Mouse (Mus musculus) MEL (cell line): Measurements from ENCODE around the gene Cerk. TPM values are rescaled to one million over a fixed set of nuclear protein-coding genes. Genes with fewer than 3 reads are reported as not detected.

Experiments used
- DNase-seq: peaks from one replicate; pipeline ENCODE4 v3.0.0; 2011; ENCODE audit warnings: low read depth, low spot score
- H3K27ac ChIP-seq: 2 replicates; pipeline ENCODE4 v1.5.1; 2012; ENCODE audit warnings: low read depth, mild to moderate bottlenecking, control low read depth, low read length, moderate library complexity; ENCODE audit not compliant: control insufficient read depth
- H3K27me3 ChIP-seq, 2 experiments: fragments of 150-350 bp in 1 of 2; sonication (generic) in 1 of 2; 2 replicates each; pipeline ENCODE4 v1.6.1; 2012; ENCODE audit warnings: low read length in 2 of 2, mild to moderate bottlenecking in 2 of 2, improper control_type of control experiment in 1 of 2, moderate library complexity in 1 of 2; ENCODE audit not compliant: insufficient read depth in 2 of 2, control insufficient read depth in 1 of 2
- H3K36me3 ChIP-seq, 2 experiments: 2 replicates each; pipeline ENCODE4 v1.6.1; 2012 to 2014; ENCODE audit warnings: low read length in 2 of 2, improper control_type of control experiment in 1 of 2, inconsistent platforms in 1 of 2, mild to moderate bottlenecking in 1 of 2; ENCODE audit not compliant: insufficient read depth in 2 of 2, control insufficient read depth in 1 of 2
- H3K4me1 ChIP-seq, 2 experiments: fragments of 150-350 bp in 1 of 2; sonication (generic) in 1 of 2; 2 replicates each; pipeline ENCODE4 v1.6.1; 2012; ENCODE audit warnings: low read length in 2 of 2, improper control_type of control experiment in 1 of 2, mild to moderate bottlenecking in 1 of 2; ENCODE audit not compliant: insufficient read depth in 2 of 2, control insufficient read depth in 1 of 2
- H3K4me3 ChIP-seq, 2 experiments: fragments of 150-350 bp in 1 of 2; sonication (generic) in 1 of 2; 2 replicates each; pipeline ENCODE4 v1.5.1; 2012; ENCODE audit warnings: low read depth in 2 of 2, low read length in 2 of 2, mild to moderate bottlenecking in 2 of 2, moderate library complexity in 2 of 2, control low read depth in 1 of 2, improper control_type of control experiment in 1 of 2; ENCODE audit not compliant: control insufficient read depth in 1 of 2, insufficient read depth in 1 of 2
- H3K79me2 ChIP-seq: 2 replicates; pipeline ENCODE4 v1.6.1; 2012; ENCODE audit warnings: mild to moderate bottlenecking, low read length, moderate library complexity; ENCODE audit not compliant: control insufficient read depth, poor library complexity, insufficient read depth
- H3K9ac ChIP-seq: 2 replicates; pipeline ENCODE4 v1.6.1; 2012; ENCODE audit warnings: low read depth, mild to moderate bottlenecking, control low read depth, low read length, moderate library complexity; ENCODE audit not compliant: control insufficient read depth, poor library complexity, severe bottlenecking
- H3K9me3 ChIP-seq: fragments of 150-350 bp; sonication (generic); replicated peaks from 2 replicates; pipeline ENCODE4 v1.6.1; 2012; ENCODE audit warnings: mild to moderate bottlenecking, low read length, improper control_type of control experiment, moderate library complexity; ENCODE audit not compliant: insufficient read depth
- CTCF ChIP-seq, 3 experiments: IDR thresholded peaks in 2 of 3; conservative IDR thresholded peaks in 1 of 3; 2 replicates each; pipeline ENCODE4 v1.5.1; 2011 to 2012; ENCODE audit warnings: low read length in 3 of 3, low read depth in 2 of 3, mild to moderate bottlenecking in 2 of 3, improper control_type of control experiment in 1 of 3, inconsistent platforms in 1 of 3, mixed read lengths in 1 of 3, moderate library complexity in 1 of 3; ENCODE audit not compliant: control insufficient read depth in 1 of 3, insufficient read depth in 1 of 3, poor library complexity in 1 of 3, severe bottlenecking in 1 of 3
- E2F4 ChIP-seq: IDR thresholded peaks from 2 replicates; pipeline ENCODE4 v1.6.1; 2011; ENCODE audit warnings: low read depth, low read length, improper control_type of control experiment, borderline replicate concordance
- HCFC1 ChIP-seq: IDR thresholded peaks from 2 replicates; pipeline ENCODE4 v1.6.1; 2012; ENCODE audit warnings: low read depth, mild to moderate bottlenecking, inconsistent platforms, low read length, improper control_type of control experiment, moderate library complexity
- KAT2A ChIP-seq: conservative IDR thresholded peaks from 2 replicates; pipeline ENCODE4 v1.6.1; 2012; ENCODE audit warnings: low read depth, low read length, improper control_type of control experiment, inconsistent platforms
- MAFK ChIP-seq: IDR thresholded peaks from 2 replicates; pipeline ENCODE4 v1.6.1; 2011; ENCODE audit warnings: low read depth, mild to moderate bottlenecking, low read length, improper control_type of control experiment, borderline replicate concordance
- MAX ChIP-seq: IDR thresholded peaks from 2 replicates; pipeline ENCODE4 v1.6.1; 2011; ENCODE audit warnings: low read length, improper control_type of control experiment
- MYB ChIP-seq: IDR thresholded peaks from 2 replicates; pipeline ENCODE4 v1.6.1; 2011; ENCODE audit warnings: mild to moderate bottlenecking, low read depth, low read length, improper control_type of control experiment
- NELFE ChIP-seq: IDR thresholded peaks from 2 replicates; pipeline ENCODE4 v1.6.1; 2011; ENCODE audit warnings: low read depth, low read length, improper control_type of control experiment
- NRF1 ChIP-seq: IDR thresholded peaks from 2 replicates; pipeline ENCODE4 v1.6.1; 2014; ENCODE audit warnings: low read depth, mild to moderate bottlenecking, inconsistent platforms, low read length, improper control_type of control experiment, moderate library complexity; ENCODE audit not compliant: poor library complexity, insufficient read depth, severe bottlenecking
- POLR2A ChIP-seq, 2 experiments: IDR thresholded peaks; 2 replicates each; pipeline ENCODE4 v1.6.1; 2011 to 2012; ENCODE audit warnings: low read length in 2 of 2, mild to moderate bottlenecking in 2 of 2, control low read depth in 1 of 2, improper control_type of control experiment in 1 of 2, low read depth in 1 of 2, moderate library complexity in 1 of 2; ENCODE audit not compliant: control insufficient read depth in 1 of 2, insufficient read depth in 1 of 2, poor library complexity in 1 of 2
- POLR2AphosphoS2 ChIP-seq: IDR thresholded peaks from 2 replicates; pipeline ENCODE4 v1.6.1; 2011; ENCODE audit warnings: low read length, improper control_type of control experiment
- RAD21 ChIP-seq: IDR thresholded peaks from 2 replicates; pipeline ENCODE4 v1.6.1; 2011; ENCODE audit warnings: mild to moderate bottlenecking, low read depth, low read length, improper control_type of control experiment
- RCOR1 ChIP-seq: IDR thresholded peaks from 2 replicates; pipeline ENCODE4 v1.6.1; 2012; ENCODE audit warnings: low read depth, mild to moderate bottlenecking, inconsistent platforms, low read length, improper control_type of control experiment
- TAL1 ChIP-seq: IDR thresholded peaks from 2 replicates; pipeline ENCODE4 v1.6.1; 2012; ENCODE audit warnings: mild to moderate bottlenecking, inconsistent platforms, low read length, moderate library complexity, mixed read lengths
- UBTF ChIP-seq: IDR thresholded peaks from 2 replicates; pipeline ENCODE4 v1.6.1; 2012; ENCODE audit warnings: low read depth, mild to moderate bottlenecking, inconsistent platforms, low read length, improper control_type of control experiment, moderate library complexity, borderline replicate concordance; ENCODE audit not compliant: insufficient read depth
- USF1 ChIP-seq: IDR thresholded peaks from 2 replicates; pipeline ENCODE4 v1.6.1; 2014; ENCODE audit warnings: low read depth, mild to moderate bottlenecking, inconsistent platforms, low read length, improper control_type of control experiment, moderate library complexity
- ZKSCAN1 ChIP-seq: IDR thresholded peaks from 2 replicates; pipeline ENCODE4 v1.6.1; 2012; ENCODE audit warnings: low read depth, mild to moderate bottlenecking, inconsistent platforms, low read length, improper control_type of control experiment, moderate library complexity
- ZMIZ1 ChIP-seq: IDR thresholded peaks from 2 replicates; pipeline ENCODE4 v1.6.1; 2012; ENCODE audit warnings: low read depth, mild to moderate bottlenecking, inconsistent platforms, low read length, improper control_type of control experiment, moderate library complexity
- polyA plus RNA-seq, 2 experiments: library from polyadenylated mRNA; stranded (reverse) in 1 of 2; unstranded in 1 of 2; fragments of >175 nt in 1 of 2; fragments of >200 nt in 1 of 2; gene quantifications; 2 replicates each; pipeline versions ENCODE4 v1.2.1 to v1.2.4; 2012; ENCODE audit warnings: low replicate concordance in 2 of 2, low read depth in 1 of 2; ENCODE audit not compliant: insufficient read length in 2 of 2, insufficient read depth in 1 of 2, missing spikeins in 1 of 2
- total RNA-seq: library from RNA; depleted of rRNA; stranded (reverse); fragments of 300-350 nt; gene quantifications from 2 replicates; pipeline ENCODE4 v1.2.3, GENCODE M21; 2012

Gene Cerk
- total and polyA plus RNA-seq, 3 experiments = 4.1 to 9.5 TPM; not detected in 1

GRCm38 (mm10) chr15:86113342-86113710 is 72.6 kb downstream of the Cerk start:
- TF ChIP-seq MYB (no peak), HCFC1 (no peak), RAD21 (no peak), TAL1 (no peak), RCOR1 (no peak), E2F4 (no peak), POLR2A (IDR thresholded peaks at IDR 0.05; ENCODE audit: control insufficient read depth in 1 of 2, insufficient read depth in 1 of 2, low read depth in 1 of 2, low read length in 2 of 2, poor library complexity in 1 of 2) (no peak), UBTF (no peak), NELFE (no peak), CTCF (IDR thresholded peaks at IDR 0.05 in 2 of 3, conservative IDR thresholded peaks at IDR 0.05 in 1 of 3; ENCODE audit: control insufficient read depth in 1 of 3, insufficient read depth in 1 of 3, low read depth in 2 of 3, low read length in 3 of 3, poor library complexity in 1 of 3, severe bottlenecking in 1 of 3) (no peak), MAFK (no peak), KAT2A (no peak)
- Histone ChIP-seq H3K27me3 (no peaks in the 10 kb centered on the region), H3K4me1 (no peaks in the 10 kb centered on the region), H3K79me2 (no peaks in the 10 kb centered on the region), H3K9ac (no peak overlapping the region), H3K9me3 (no peaks in the 10 kb centered on the region), H3K27ac (no peak overlapping the region), H3K4me3 (no peak overlapping the region), H3K36me3 (peaks cover 0 to 6% of the 10 kb centered on the region in 2 experiments; a peak in 2 of 4 replicates)
- DNase-seq = no peak

- DNase-seq = no peak
- no peak for TF ChIP-seq ZKSCAN1
- no peak for TF ChIP-seq POLR2AphosphoS2
- TF ChIP-seq ZMIZ1 = no peak
- no peak for TF ChIP-seq NRF1
- no peak for TF ChIP-seq NELFE
- TF ChIP-seq USF1 = no peak
- no peak for TF ChIP-seq MAX
- no peak for TF ChIP-seq MYB
- TF ChIP-seq UBTF = no peak
- no peak overlapping the region for H3K4me3 ChIP-seq
- peaks cover 2 to 3% of the 10 kb centered on the region in 2 experiments for H3K36me3 ChIP-seq
- H3K4me1 ChIP-seq = peaks cover 0 to 2% of the 10 kb centered on the region in 2 experiments; a peak in 1 of 4 replicates
- H3K9ac ChIP-seq = no peak overlapping the region
- no peaks in the 10 kb centered on the region for H3K79me2 ChIP-seq
- H3K27ac ChIP-seq = no peak overlapping the region
- no peaks in the 10 kb centered on the region for H3K9me3 ChIP-seq
- H3K27me3 ChIP-seq = no peaks in the 10 kb centered on the region
These were observed 73.1 kb downstream of the Cerk start for GRCm38 (mm10) chr15:86112707-86113341.
